Mouse (Mus musculus) midbrain, postnatal 0 days (tissue): ENCODE data around the gene Disp1. TPM values are rescaled to one million over a fixed set of nuclear protein-coding genes. Genes with fewer than 3 reads are reported as not detected.

Experiments
- ATAC-seq: fragments of 200-750 bp; cut with Nextera tagmentation; 2 replicates; pipeline ENCODE4 v1.8.0; 2017; ENCODE audit warnings: moderate number of reproducible peaks, mild to moderate bottlenecking, moderate TSS enrichment, moderate library complexity; ENCODE audit not compliant: low FRiP score
- DNase-seq: peaks from one replicate; pipeline ENCODE4 v3.0.0-alpha.2; 2015; ENCODE audit warnings: low spot score
- H3K27ac ChIP-seq: fragments of 300-500 bp; sonication (generic); 2 replicates; pipeline ENCODE4 v1.5.1; 2014; ENCODE audit warnings: low read depth, mild to moderate bottlenecking, low read length, mixed read lengths
- H3K27me3 ChIP-seq: fragments of 300-500 bp; sonication (generic); 2 replicates; pipeline ENCODE4 v1.6.1; 2014; ENCODE audit warnings: low read length, control low read depth, mixed read lengths; ENCODE audit not compliant: insufficient read depth
- H3K36me3 ChIP-seq: fragments of 300-500 bp; sonication (generic); 2 replicates; pipeline ENCODE4 v1.6.1; 2014; ENCODE audit warnings: low read length, control low read depth, mixed read lengths; ENCODE audit not compliant: insufficient read depth
- H3K4me1 ChIP-seq: fragments of 300-500 bp; sonication (generic); 2 replicates; pipeline ENCODE4 v1.6.1; 2014; ENCODE audit warnings: mild to moderate bottlenecking, control low read depth, antibody characterized with exemption, low read length, mixed read lengths; ENCODE audit not compliant: insufficient read depth
- H3K4me2 ChIP-seq: fragments of 300-500 bp; sonication (generic); 2 replicates; pipeline ENCODE4 v1.6.1; 2014; ENCODE audit warnings: low read depth, mild to moderate bottlenecking, low read length, mixed read lengths; ENCODE audit not compliant: poor library complexity, severe bottlenecking
- H3K4me3 ChIP-seq: fragments of 300-500 bp; sonication (generic); 2 replicates; pipeline ENCODE4 v1.5.1; 2014; ENCODE audit warnings: low read depth, mild to moderate bottlenecking, low read length, moderate library complexity
- H3K9ac ChIP-seq: fragments of 300-500 bp; sonication (generic); replicated peaks from 2 replicates; pipeline ENCODE4 v1.6.1; 2014; ENCODE audit warnings: mild to moderate bottlenecking, low read length, moderate library complexity, mixed read lengths; ENCODE audit not compliant: poor library complexity, severe bottlenecking
- H3K9me3 ChIP-seq: fragments of 300-500 bp; sonication (generic); 2 replicates; pipeline ENCODE4 v1.6.1; 2016; ENCODE audit warnings: low read length, control low read depth
- CTCF ChIP-seq: IDR thresholded peaks from 2 replicates; pipeline ENCODE4 v1.5.1; 2016; ENCODE audit warnings: antibody characterized with exemption, mild to moderate bottlenecking
- WGBS: fragments of 180-500 bp; shearing (Covaris S2); extraction: QIAGEN DNeasy Blood & Tissue Kit; methylation state at CpG from one replicate; pipeline ENCODE4 v1.1.7; 2014; 5-methylcytosine and 5-hydroxymethylcytosine counted together
- polyA plus RNA-seq: library from polyadenylated mRNA; unstranded; fragments of >200 nt; fragmentation: Nextera tagmentation; extraction: Ambion mirVana; gene quantifications from 2 replicates; pipeline ENCODE4 v1.2.1, GENCODE M21; 2015
- total RNA-seq: library from RNA; depleted of rRNA; stranded (reverse); fragments of >200 nt; gene quantifications from 2 replicates; pipeline ENCODE4 v1.2.3, GENCODE M21; 2014

Disp1 gene
- total and polyA plus RNA-seq, 2 experiments from 2014 or later, result 7.6 to 12.3 TPM

DNA sequence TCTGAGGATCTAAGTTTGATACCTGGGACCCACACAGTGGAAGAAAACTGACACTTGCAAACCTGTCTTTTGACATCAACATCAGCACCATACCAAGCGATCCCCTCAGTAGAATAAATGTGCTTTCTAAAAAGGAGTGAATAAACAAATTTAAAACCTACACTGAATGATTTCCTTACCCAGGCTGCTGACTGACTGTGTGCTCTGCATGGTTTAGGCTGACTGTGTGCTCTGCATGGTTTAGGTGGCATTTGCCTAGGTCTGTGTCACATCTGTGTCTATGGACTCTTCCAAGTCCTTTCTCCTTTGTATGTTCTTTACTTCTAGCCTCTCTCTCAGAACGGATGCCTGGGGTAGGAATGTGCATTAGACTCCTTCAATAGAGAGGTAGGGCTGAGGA, 30.5 kb upstream of the Disp1 start:
- WGBS, result 79% methylated on average over 2 of the region's 2 CpGs
- DNase-seq, result no peak
- H3K4me2 ChIP-seq, result no peak overlapping the region
- no peaks in the 10 kb centered on the region for H3K4me1 ChIP-seq
- H3K27ac ChIP-seq, result no peak overlapping the region
- ATAC-seq, result no peak
- H3K27me3 ChIP-seq, result no peaks in the 10 kb centered on the region
- no peaks in the 10 kb centered on the region for H3K9me3 ChIP-seq
- TF ChIP-seq CTCF, result no peak
- H3K9ac ChIP-seq, result no peak overlapping the region
- H3K4me3 ChIP-seq, result no peak overlapping the region
- H3K36me3 ChIP-seq, result no peaks in the 10 kb centered on the region

DNA sequence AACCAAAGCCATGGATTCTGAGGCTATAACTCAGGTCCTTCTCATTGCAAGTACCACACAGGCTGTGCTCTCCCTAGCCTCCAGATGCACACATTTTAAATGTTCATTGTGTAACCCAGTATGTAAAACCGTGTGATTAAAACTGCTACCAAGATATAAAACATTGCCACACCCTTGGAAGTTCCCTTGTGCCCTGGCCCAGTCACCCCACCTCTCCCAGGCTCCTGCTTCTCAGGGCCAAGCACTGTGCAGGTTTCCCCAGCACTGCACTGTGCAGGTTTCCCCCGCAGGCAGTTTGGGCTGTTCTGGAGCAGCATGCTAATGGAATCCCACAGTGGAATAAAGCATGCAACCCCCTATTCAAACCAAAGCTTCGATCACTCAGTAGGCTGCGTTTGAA, 29.3 kb upstream of the Disp1 start:
- no peak overlapping the region for H3K27ac ChIP-seq
- H3K4me1 ChIP-seq, result no peaks in the 10 kb centered on the region
- no peaks in the 10 kb centered on the region for H3K27me3 ChIP-seq
- no peak for TF ChIP-seq CTCF
- no peaks in the 10 kb centered on the region for H3K36me3 ChIP-seq
- DNase-seq (no peak), ATAC-seq (no peak)
- no peaks in the 10 kb centered on the region for H3K9me3 ChIP-seq
- no peak overlapping the region for H3K9ac ChIP-seq
- H3K4me3 ChIP-seq, result no peak overlapping the region
- no peak overlapping the region for H3K4me2 ChIP-seq
- 54% methylated on average over 4 of the region's 4 CpGs for WGBS

DNA sequence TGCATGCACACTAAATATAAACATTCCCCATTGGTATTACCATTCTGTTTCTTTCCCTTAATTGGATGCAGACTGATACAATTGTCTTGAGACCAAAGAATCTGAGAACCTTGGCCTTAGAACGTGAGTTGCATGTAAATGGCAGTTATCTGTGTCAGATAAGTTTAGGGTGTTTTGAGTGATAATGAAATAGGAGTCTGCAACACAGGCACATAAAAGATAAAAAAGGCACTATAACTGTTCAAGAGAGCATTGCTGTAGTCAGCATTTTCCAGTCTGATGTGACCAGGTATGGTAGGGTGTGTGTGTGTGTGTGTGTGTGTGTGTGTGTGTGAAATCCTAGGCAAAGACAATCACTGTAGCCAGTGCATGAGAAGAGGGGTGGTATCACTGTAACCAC, 26.8 kb upstream of the Disp1 start:
- Histone ChIP-seq H3K9ac (no peak overlapping the region), H3K4me2 (no peak overlapping the region), H3K27me3 (no peaks in the 10 kb centered on the region), H3K4me1 (no peaks in the 10 kb centered on the region), H3K4me3 (no peak overlapping the region), H3K36me3 (no peaks in the 10 kb centered on the region), H3K27ac (no peak overlapping the region), H3K9me3 (no peaks in the 10 kb centered on the region)
- 0 out of 2 replicates have a peak, but pooled peaks have one; percentile 3 for ATAC-seq
- no peak for TF ChIP-seq CTCF
- no peak for DNase-seq
- WGBS, result 47% methylated on average over 1 of the region's 1 CpGs

DNA sequence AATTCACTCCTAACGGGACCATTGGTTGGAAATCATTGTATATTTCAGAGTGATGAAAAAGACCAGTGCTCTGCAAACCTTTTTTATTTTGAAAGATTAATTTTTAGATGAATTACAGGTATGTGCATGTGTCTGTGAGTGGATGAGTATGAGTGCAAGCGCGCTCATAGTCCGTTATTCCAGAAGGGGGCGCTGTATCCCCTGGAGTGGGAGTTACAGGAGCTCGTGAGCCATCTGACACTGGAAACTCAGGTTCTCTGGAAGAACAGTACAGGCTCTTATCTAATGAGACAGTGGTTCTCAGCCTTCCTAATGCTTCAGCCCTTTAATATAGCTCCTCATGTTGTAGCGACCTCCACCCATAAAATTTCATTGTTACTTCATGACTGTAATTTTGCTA, 22.0 kb upstream of the Disp1 start:
- no peak overlapping the region for H3K9ac ChIP-seq
- 74% methylated on average over 7 of the region's 7 CpGs for WGBS
- DNase-seq, result no peak
- H3K36me3 ChIP-seq, result no peaks in the 10 kb centered on the region
- H3K4me3 ChIP-seq, result no peak overlapping the region
- peak; percentile 34 for TF ChIP-seq CTCF
- H3K4me2 ChIP-seq, result no peak overlapping the region
- H3K4me1 ChIP-seq, result no peaks in the 10 kb centered on the region
- H3K9me3 ChIP-seq, result no peaks in the 10 kb centered on the region
- no peaks in the 10 kb centered on the region for H3K27me3 ChIP-seq
- ATAC-seq, result no peak
- no peak overlapping the region for H3K27ac ChIP-seq

DNA sequence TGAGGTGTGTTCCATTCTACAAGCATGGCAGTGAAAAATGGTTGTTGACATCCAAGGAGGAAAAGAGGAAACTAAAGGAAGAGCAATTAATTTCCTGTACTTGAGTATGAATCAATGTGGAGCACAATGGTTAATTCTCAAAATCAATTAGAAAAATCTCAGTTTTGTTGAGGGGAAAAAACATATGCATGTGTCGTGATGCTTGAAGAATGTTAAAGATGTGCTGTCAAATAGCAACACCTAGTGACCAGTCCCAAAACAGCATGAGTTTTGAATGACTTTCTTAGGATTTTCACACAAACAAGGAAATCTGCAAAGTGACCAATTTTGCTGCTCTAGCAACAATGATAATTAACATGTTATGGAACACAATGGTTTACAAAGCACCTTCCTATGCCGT, 16.6 kb upstream of the Disp1 start:
- WGBS, result 19% methylated on average over 2 of the region's 2 CpGs
- Histone ChIP-seq H3K27ac (no peak overlapping the region), H3K36me3 (no peaks in the 10 kb centered on the region), H3K4me3 (no peak overlapping the region), H3K9me3 (no peaks in the 10 kb centered on the region), H3K4me1 (no peaks in the 10 kb centered on the region), H3K4me2 (no peak overlapping the region), H3K9ac (no peak overlapping the region), H3K27me3 (no peaks in the 10 kb centered on the region)
- peak; percentile 95 for TF ChIP-seq CTCF
- no peak for ATAC-seq
- DNase-seq, result peak; percentile 66

DNA sequence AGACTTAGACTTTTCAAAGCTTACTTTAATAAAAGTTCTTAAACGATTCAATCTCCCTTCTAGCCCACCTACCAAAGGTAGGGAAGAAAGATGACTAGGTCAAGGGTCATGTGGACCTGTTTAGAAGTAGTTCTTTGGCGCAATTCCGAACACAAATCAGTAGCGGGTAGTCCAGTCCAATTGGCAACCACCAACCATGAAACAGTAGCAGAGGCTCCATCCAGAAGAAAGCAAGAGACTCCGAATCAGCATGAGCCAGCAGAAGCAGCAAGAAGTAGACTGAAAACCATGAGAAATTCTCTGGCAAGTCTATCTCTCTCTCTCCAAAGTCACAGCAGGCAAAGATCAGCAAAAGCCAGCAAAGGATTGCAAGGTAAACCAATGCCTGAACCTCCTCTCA, 15.1 kb upstream of the Disp1 start:
- Histone ChIP-seq H3K4me3 (no peak overlapping the region), H3K36me3 (no peaks in the 10 kb centered on the region), H3K27me3 (no peaks in the 10 kb centered on the region), H3K9me3 (no peaks in the 10 kb centered on the region), H3K27ac (no peak overlapping the region), H3K4me1 (no peaks in the 10 kb centered on the region), H3K9ac (no peak overlapping the region), H3K4me2 (no peak overlapping the region)
- ATAC-seq, result no peak
- no peak for TF ChIP-seq CTCF
- DNase-seq, result no peak
- WGBS, result 87% methylated on average over 5 of the region's 5 CpGs
